Mouse (Mus musculus): ENCODE results near the gene Nacc2. TPM values are rescaled to one million over a fixed set of nuclear protein-coding genes. Genes with fewer than 3 reads are reported as not detected.

Nacc2 gene
- polyA plus RNA-seq, 1 experiment from 2014 or later, result 4.7 TPM

- 6% methylated on average over 50 of the region's 50 CpGs for WGBS
- peak within 1 kb of the TSS; percentile 81 for H3K27ac ChIP-seq
Measured at GRCm38 (mm10) chr2:26021561-26022257, 101.3 kb downstream of the Nacc2 start, which contains the start of gene Ubac1. TSS of gene Ubac1 (minus strand) at chr2:26021747.

GRCm38 (mm10) chr2:26020714-26021560, 102.1 kb downstream of the Nacc2 start:
- ATAC-seq (ENCODE audit: insufficient number of reproducible peaks, insufficient read depth, low FRiP score, low TSS enrichment, low read depth), result peak; percentile 26; the same call in 1 of the 2 replicates
- H3K9ac ChIP-seq (replicated peaks), result peak overlapping the region; percentile 83
- peak overlapping the region; percentile 88 for H3K4me3 ChIP-seq (replicated peaks)
- H3K4me2 ChIP-seq, result peak overlapping the region; percentile 94
- WGBS, result 3% methylated on average over 38 of the region's 38 CpGs
- H3K27me3 ChIP-seq, result no peaks in the 10 kb centered on the region
- peak overlapping the region; percentile 81 for H3K27ac ChIP-seq
- peaks cover 8% of the 10 kb centered on the region; the same call in 1 of the 2 replicates for H3K36me3 ChIP-seq
- peaks cover 20% of the 10 kb centered on the region for H3K4me1 ChIP-seq (replicated peaks)
- H3K9me3 ChIP-seq, result no peaks in the 10 kb centered on the region

More at GRCm38 (mm10) chr2:26021561-26022257, 101.3 kb downstream of the Nacc2 start, which contains the start of gene Ubac1:
- peak within 1 kb of the TSS; percentile 94 for H3K4me2 ChIP-seq
- peak within 1 kb of the TSS; percentile 83 for H3K9ac ChIP-seq (replicated peaks)
- H3K4me1 ChIP-seq (replicated peaks), result peaks cover 20% of the 10 kb centered on the region
- ATAC-seq (ENCODE audit: insufficient number of reproducible peaks, insufficient read depth, low FRiP score, low TSS enrichment, low read depth), result peak; percentile 92
- no peaks in the 10 kb centered on the region for H3K9me3 ChIP-seq
- no peaks in the 10 kb centered on the region for H3K27me3 ChIP-seq
- H3K36me3 ChIP-seq, result peaks cover 4% of the 10 kb centered on the region; the same call in 1 of the 2 replicates
- H3K4me3 ChIP-seq (replicated peaks), result peak within 1 kb of the TSS; percentile 88

- peaks cover 19% of the 10 kb centered on the region for H3K36me3 ChIP-seq
- H3K9me3 ChIP-seq, result no peaks in the 10 kb centered on the region
- H3K4me1 ChIP-seq (replicated peaks), result peaks cover 20% of the 10 kb centered on the region
- no peak overlapping the region for H3K27ac ChIP-seq
- no peak overlapping the region for H3K9ac ChIP-seq (replicated peaks)
- no peak for ATAC-seq (ENCODE audit: insufficient number of reproducible peaks, insufficient read depth, low FRiP score, low TSS enrichment, low read depth)
- H3K4me2 ChIP-seq, result peak overlapping the region; percentile 94
- WGBS, result 76% methylated on average over 3 of the region's 3 CpGs
- H3K4me3 ChIP-seq (replicated peaks), result peak overlapping the region; percentile 88; the same call in 1 of the 2 replicates
- no peaks in the 10 kb centered on the region for H3K27me3 ChIP-seq
Measured at GRCm38 (mm10) chr2:26019923-26020322, 103.1 kb downstream of the Nacc2 start.

GRCm38 (mm10) chr2:26017326-26017725, 105.7 kb downstream of the Nacc2 start:
- H3K9ac ChIP-seq (replicated peaks), result no peak overlapping the region
- 85% methylated on average over 4 of the region's 4 CpGs for whole genome bisulfite sequencing

GRCm38 (mm10) chr2:26013674-26014073, 109.3 kb downstream of the Nacc2 start:
- Histone ChIP-seq H3K9me3 (no peaks in the 10 kb centered on the region), H3K9ac (replicated peaks) (no peak overlapping the region; the same call in 1 of the 2 replicates), H3K4me1 (replicated peaks) (peaks cover 6% of the 10 kb centered on the region; the same call in 1 of the 2 replicates), H3K4me2 (no peak overlapping the region), H3K27ac (no peak overlapping the region), H3K4me3 (replicated peaks) (no peak overlapping the region), H3K36me3 (peaks cover 76% of the 10 kb centered on the region), H3K27me3 (no peaks in the 10 kb centered on the region)
- ATAC-seq (ENCODE audit: insufficient number of reproducible peaks, insufficient read depth, low FRiP score, low TSS enrichment, low read depth), result no peak
- WGBS, result 92% methylated on average over 3 of the region's 3 CpGs

More at GRCm38 (mm10) chr2:26017326-26017725, 105.7 kb downstream of the Nacc2 start:
- Histone ChIP-seq H3K4me1 (replicated peaks) (peaks cover 20% of the 10 kb centered on the region), H3K4me2 (no peak overlapping the region), H3K9me3 (no peaks in the 10 kb centered on the region), H3K27me3 (no peaks in the 10 kb centered on the region), H3K4me3 (replicated peaks) (no peak overlapping the region), H3K27ac (no peak overlapping the region), H3K36me3 (peaks cover 43% of the 10 kb centered on the region)
- no peak for ATAC-seq (ENCODE audit: insufficient number of reproducible peaks, insufficient read depth, low FRiP score, low TSS enrichment, low read depth)

- Histone ChIP-seq H3K4me2 (no peak overlapping the region), H3K27me3 (no peaks in the 10 kb centered on the region), H3K9ac (replicated peaks) (no peak overlapping the region), H3K4me1 (replicated peaks) (no peaks in the 10 kb centered on the region), H3K36me3 (peaks cover 98% of the 10 kb centered on the region), H3K9me3 (no peaks in the 10 kb centered on the region), H3K27ac (no peak overlapping the region), H3K4me3 (replicated peaks) (no peak overlapping the region)
- ATAC-seq (ENCODE audit: insufficient number of reproducible peaks, insufficient read depth, low FRiP score, low TSS enrichment, low read depth), result no peak
- WGBS, result 84% methylated on average over 1 of the region's 1 CpGs
Measured at GRCm38 (mm10) chr2:26011420-26011819, 111.6 kb downstream of the Nacc2 start.

Other genes with a start within 250 kb of the Nacc2 start
- 39.6 and 44.9 TPM in 2 replicates for gene Camsap1, start 139.9 kb downstream of the Nacc2 start, polyA plus RNA-seq (2016; fragmentation: Nextera tagmentation; extraction: Ambion mirVana)
- 98.3 and 101 TPM in 2 replicates for gene Ubac1, start 101.5 kb downstream of the Nacc2 start, polyA plus RNA-seq (2016; fragmentation: Nextera tagmentation; extraction: Ambion mirVana)
- not detected in 2 replicates for gene Lhx3, start 85.1 kb upstream of the Nacc2 start, polyA plus RNA-seq (2016; fragmentation: Nextera tagmentation; extraction: Ambion mirVana)
- gene Qsox2, start 114.3 kb upstream of the Nacc2 start, polyA plus RNA-seq (2016; fragmentation: Nextera tagmentation; extraction: Ambion mirVana), result 16.1 TPM in 2 replicates
- gene Ccdc187, start 171.3 kb upstream of the Nacc2 start, polyA plus RNA-seq (2016; fragmentation: Nextera tagmentation; extraction: Ambion mirVana), result not detected in 2 replicates
- gene Gpsm1, start 192.3 kb upstream of the Nacc2 start, polyA plus RNA-seq (2016; fragmentation: Nextera tagmentation; extraction: Ambion mirVana), result 73.4 and 74.1 TPM in 2 replicates
- 32.2 and 32.5 TPM in 2 replicates for gene Dnlz, start 228.9 kb upstream of the Nacc2 start, polyA plus RNA-seq (2016; fragmentation: Nextera tagmentation; extraction: Ambion mirVana)
- gene Card9, start 237.7 kb upstream of the Nacc2 start, polyA plus RNA-seq (2016; fragmentation: Nextera tagmentation; extraction: Ambion mirVana), result 0.50 and 0.51 TPM in 2 replicates

All from limb, embryonic 12.5 days (tissue).